Mouse (Mus musculus) ES-Bruce4 (cell line): ENCODE measurements around the gene Fars2. TPM values are rescaled to one million over a fixed set of nuclear protein-coding genes. Genes with fewer than 3 reads are reported as not detected.
"Not testable (repeated sequence)": the region's sequence is repeated elsewhere in the genome, so short reads cannot be mapped to it uniquely, and the experiment has no call there.

Experiments
- H3K27ac ChIP-seq: 2 replicates; pipeline ENCODE4 v1.5.1; 2012; ENCODE audit warnings: low read length, inconsistent platforms; ENCODE audit not compliant: insufficient read depth
- H3K27me3 ChIP-seq: 2 replicates; pipeline ENCODE4 v1.6.1; 2012; ENCODE audit warnings: mild to moderate bottlenecking, low read length, inconsistent platforms; ENCODE audit not compliant: control insufficient read depth, poor library complexity, insufficient read depth, severe bottlenecking
- H3K36me3 ChIP-seq: 2 replicates; pipeline ENCODE4 v1.6.1; 2012; ENCODE audit warnings: inconsistent platforms, mild to moderate bottlenecking, low read length, moderate library complexity; ENCODE audit not compliant: control insufficient read depth, poor library complexity, insufficient read depth, severe bottlenecking
- H3K4me1 ChIP-seq: one replicate; pipeline ENCODE4 v1.8.1; 2011; ENCODE audit warnings: low read length; ENCODE audit not compliant: control insufficient read depth, insufficient read depth
- H3K4me3 ChIP-seq: 2 replicates; pipeline ENCODE4 v1.5.1; 2011; ENCODE audit warnings: low read depth, mild to moderate bottlenecking, low read length
- H3K9ac ChIP-seq: 2 replicates; pipeline ENCODE4 v1.6.1; 2012; ENCODE audit warnings: low read depth, mild to moderate bottlenecking, inconsistent platforms; ENCODE audit not compliant: poor library complexity, severe bottlenecking
- H3K9me3 ChIP-seq: replicated peaks from 2 replicates; pipeline ENCODE4 v1.6.1; 2012; ENCODE audit warnings: mild to moderate bottlenecking, low read length, inconsistent platforms; ENCODE audit not compliant: control insufficient read depth, poor library complexity, insufficient read depth, severe bottlenecking
- CTCF ChIP-seq: IDR thresholded peaks from one replicate; pipeline ENCODE4 v1.8.1; 2011; ENCODE audit warnings: low read depth, low read length
- EP300 ChIP-seq: IDR thresholded peaks from 2 replicates; pipeline ENCODE4 v1.6.1; 2011; ENCODE audit warnings: low read depth, low read length; ENCODE audit not compliant: insufficient read depth
- POLR2A ChIP-seq: IDR thresholded peaks from one replicate; pipeline ENCODE4 v1.8.1; 2011; ENCODE audit warnings: low read length; ENCODE audit not compliant: insufficient read depth
- polyA plus RNA-seq: library from polyadenylated mRNA; stranded (reverse); fragments of >200 nt; gene quantifications from 2 replicates; pipeline ENCODE4 v1.2.4, GENCODE M21; 2011; ENCODE audit warnings: low read depth; ENCODE audit not compliant: missing spikeins, insufficient read depth, insufficient read length

The Fars2 gene
- polyA plus RNA-seq, 1 experiment, result 23.3 TPM

GRCm38 (mm10) chr13:36460473-36460872 is 343.3 kb downstream of the Fars2 start:
- Histone ChIP-seq H3K4me3 (no peak overlapping the region), H3K27me3 (no peaks in the 10 kb centered on the region), H3K4me1 (no peaks in the 10 kb centered on the region), H3K9me3 (no peaks in the 10 kb centered on the region), H3K27ac (no peak overlapping the region), H3K36me3 (no peaks in the 10 kb centered on the region), H3K9ac (no peak overlapping the region)
- no peak for TF ChIP-seq POLR2A
- no peak for TF ChIP-seq CTCF
- TF ChIP-seq EP300, result no peak

GRCm38 (mm10) chr13:36463669-36464068 is 346.5 kb downstream of the Fars2 start:
- H3K27me3 ChIP-seq, result no peaks in the 10 kb centered on the region
- no peaks in the 10 kb centered on the region for H3K4me1 ChIP-seq
- H3K9ac ChIP-seq, result no peak overlapping the region
- H3K36me3 ChIP-seq, result no peaks in the 10 kb centered on the region
- no peak overlapping the region for H3K27ac ChIP-seq
- H3K4me3 ChIP-seq, result no peak overlapping the region
- TF ChIP-seq CTCF (no peak), POLR2A (no peak), EP300 (no peak)
- H3K9me3 ChIP-seq, result no peaks in the 10 kb centered on the region

GRCm38 (mm10) chr13:36466076-36466475 is 348.9 kb downstream of the Fars2 start:
- H3K4me3 ChIP-seq, H3K27ac ChIP-seq, H3K4me1 ChIP-seq, H3K27me3 ChIP-seq, H3K9ac ChIP-seq, H3K9me3 ChIP-seq, H3K36me3 ChIP-seq: not testable (repeated sequence)

GRCm38 (mm10) chr13:36466515-36466921 is 349.3 kb downstream of the Fars2 start:
- Histone ChIP-seq H3K4me3 (no peak overlapping the region), H3K27ac (no peak overlapping the region), H3K4me1 (no peaks in the 10 kb centered on the region), H3K9me3 (no peaks in the 10 kb centered on the region), H3K9ac (no peak overlapping the region), H3K36me3 (no peaks in the 10 kb centered on the region), H3K27me3 (no peaks in the 10 kb centered on the region)
- no peak for TF ChIP-seq CTCF
- no peak for TF ChIP-seq EP300
- no peak for TF ChIP-seq POLR2A

GRCm38 (mm10) chr13:36467849-36468248 is 350.6 kb downstream of the Fars2 start:
- Histone ChIP-seq H3K4me3 (no peak overlapping the region), H3K36me3 (no peaks in the 10 kb centered on the region), H3K27ac (no peak overlapping the region), H3K27me3 (no peaks in the 10 kb centered on the region), H3K4me1 (no peaks in the 10 kb centered on the region), H3K9ac (no peak overlapping the region), H3K9me3 (no peaks in the 10 kb centered on the region)
- TF ChIP-seq CTCF, result no peak
- TF ChIP-seq POLR2A, result no peak
- no peak for TF ChIP-seq EP300

GRCm38 (mm10) chr13:36468963-36469362 is 351.8 kb downstream of the Fars2 start:
- Histone ChIP-seq H3K27ac (no peak overlapping the region), H3K27me3 (no peaks in the 10 kb centered on the region), H3K4me3 (no peak overlapping the region), H3K9ac (no peak overlapping the region), H3K36me3 (no peaks in the 10 kb centered on the region), H3K4me1 (no peaks in the 10 kb centered on the region), H3K9me3 (no peaks in the 10 kb centered on the region)
- TF ChIP-seq POLR2A, result no peak
- TF ChIP-seq CTCF, result no peak
- TF ChIP-seq EP300, result no peak
